Mouse (Mus musculus) midbrain, embryonic 10.5 days (tissue): ENCODE data around the gene Mfsd2b. TPM values are rescaled to one million over a fixed set of nuclear protein-coding genes. Genes with fewer than 3 reads are reported as not detected.

Source experiments
- DNase-seq: peaks from one replicate; pipeline ENCODE4 v3.0.0-alpha.2; 2017; ENCODE audit warnings: low spot score
- H3K27ac ChIP-seq: fragments of 300-500 bp; sonication (generic); replicated peaks from 2 replicates; pipeline ENCODE4 v1.5.1; 2016; ENCODE audit warnings: mild to moderate bottlenecking
- H3K27me3 ChIP-seq: fragments of 300-500 bp; sonication (generic); 2 replicates; pipeline ENCODE4 v1.6.1; 2016; ENCODE audit warnings: low read depth, mild to moderate bottlenecking; ENCODE audit not compliant: poor library complexity, severe bottlenecking
- H3K36me3 ChIP-seq: fragments of 300-500 bp; sonication (generic); 2 replicates; pipeline ENCODE4 v1.6.1; 2016; ENCODE audit warnings: mild to moderate bottlenecking, moderate library complexity
- H3K4me1 ChIP-seq: fragments of 300-500 bp; sonication (generic); 2 replicates; pipeline ENCODE4 v1.6.1; 2016
- H3K4me3 ChIP-seq: fragments of 300-500 bp; sonication (generic); 2 replicates; pipeline ENCODE4 v1.5.1; 2016; ENCODE audit warnings: mild to moderate bottlenecking, moderate library complexity
- H3K9me3 ChIP-seq: fragments of 300-500 bp; sonication (generic); replicated peaks from 2 replicates; pipeline ENCODE4 v1.6.1; 2016; ENCODE audit warnings: mild to moderate bottlenecking
- WGBS: fragments of 180-500 bp; shearing (Covaris S2); methylation state at CpG from one replicate; pipeline ENCODE4 v1.1.7; 2016; 5-methylcytosine and 5-hydroxymethylcytosine counted together
- polyA plus RNA-seq: library from polyadenylated mRNA; unstranded; fragments of >200 nt; fragmentation: Nextera tagmentation; extraction: Ambion mirVana; gene quantifications from 2 replicates; pipeline ENCODE4 v1.2.1, GENCODE M21; 2016

Gene Mfsd2b
- polyA plus RNA-seq, 1 experiment from 2014 or later, result 3.5 TPM

- Histone ChIP-seq H3K4me3 (no peak overlapping the region), H3K27ac (no peak overlapping the region), H3K4me1 (peaks cover 6% of the 10 kb centered on the region), H3K36me3 (no peaks in the 10 kb centered on the region), H3K9me3 (no peaks in the 10 kb centered on the region), H3K27me3 (peaks cover 14% of the 10 kb centered on the region)
- WGBS, result 77% methylated on average over 8 of the region's 8 CpGs
- no peak for DNase-seq
Observed at GRCm38 (mm10) chr12:4868924-4869323, 5.2 kb downstream of the Mfsd2b start.

- no peak overlapping the region for H3K27ac ChIP-seq
- H3K9me3 ChIP-seq, result no peaks in the 10 kb centered on the region; the same call in 1 of the 2 replicates
- no peaks in the 10 kb centered on the region for H3K27me3 ChIP-seq
- WGBS, result 83% methylated on average over 4 of the region's 4 CpGs
- DNase-seq, result no peak
- peaks cover 7% of the 10 kb centered on the region for H3K4me1 ChIP-seq
- H3K4me3 ChIP-seq, result no peak overlapping the region
- H3K36me3 ChIP-seq, result peaks cover 11% of the 10 kb centered on the region
Observed at GRCm38 (mm10) chr12:4864338-4864690, 9.8 kb downstream of the Mfsd2b start.

- Histone ChIP-seq H3K27ac (no peak overlapping the region), H3K9me3 (no peaks in the 10 kb centered on the region; the same call in 1 of the 2 replicates), H3K27me3 (no peaks in the 10 kb centered on the region), H3K36me3 (peaks cover 11% of the 10 kb centered on the region), H3K4me3 (no peak overlapping the region), H3K4me1 (peaks cover 8% of the 10 kb centered on the region)
- 85% methylated on average over 4 of the region's 4 CpGs for WGBS
- DNase-seq, result no peak
Observed at GRCm38 (mm10) chr12:4863654-4864337, 10.4 kb downstream of the Mfsd2b start.

- no peak overlapping the region for H3K27ac ChIP-seq
- H3K9me3 ChIP-seq, result no peaks in the 10 kb centered on the region; the same call in 1 of the 2 replicates
- peaks cover 6% of the 10 kb centered on the region for H3K4me1 ChIP-seq
- 86% methylated on average over 4 of the region's 4 CpGs for WGBS
- H3K27me3 ChIP-seq, result no peaks in the 10 kb centered on the region
- DNase-seq, result no peak
- H3K4me3 ChIP-seq, result no peak overlapping the region
- H3K36me3 ChIP-seq, result peaks cover 16% of the 10 kb centered on the region
Observed at GRCm38 (mm10) chr12:4862672-4863071, 11.5 kb downstream of the Mfsd2b start.

GRCm38 (mm10) chr12:4859241-4859914 is 14.8 kb downstream of the Mfsd2b start:
- Histone ChIP-seq H3K27ac (0 out of 2 replicates have a peak overlapping the region, but pooled peaks have one; percentile 42), H3K4me3 (no peak overlapping the region), H3K27me3 (no peaks in the 10 kb centered on the region), H3K36me3 (peaks cover 44% of the 10 kb centered on the region), H3K4me1 (peaks cover 6% of the 10 kb centered on the region), H3K9me3 (peaks cover 3% of the 10 kb centered on the region; the same call in 1 of the 2 replicates)
- 65% methylated on average over 11 of the region's 11 CpGs for WGBS
- no peak for DNase-seq

GRCm38 (mm10) chr12:4856834-4857233 is 17.3 kb downstream of the Mfsd2b start:
- no peak for DNase-seq
- WGBS, result 87% methylated on average over 2 of the region's 2 CpGs
- H3K36me3 ChIP-seq, result peaks cover 65% of the 10 kb centered on the region
- no peaks in the 10 kb centered on the region for H3K27me3 ChIP-seq
- peaks cover 6% of the 10 kb centered on the region for H3K4me1 ChIP-seq
- no peak overlapping the region for H3K27ac ChIP-seq
- no peak overlapping the region for H3K4me3 ChIP-seq
- H3K9me3 ChIP-seq, result peaks cover 3% of the 10 kb centered on the region; the same call in 1 of the 2 replicates

- Histone ChIP-seq H3K27me3 (no peaks in the 10 kb centered on the region), H3K4me1 (peaks cover 6% of the 10 kb centered on the region), H3K27ac (no peak overlapping the region), H3K9me3 (peaks cover 3% of the 10 kb centered on the region; the same call in 1 of the 2 replicates), H3K4me3 (no peak overlapping the region), H3K36me3 (peaks cover 70% of the 10 kb centered on the region)
- no peak for DNase-seq
- 97% methylated on average over 5 of the region's 5 CpGs for WGBS
Observed at GRCm38 (mm10) chr12:4856160-4856559, 18.0 kb downstream of the Mfsd2b start.

- Histone ChIP-seq H3K4me1 (peaks cover 32% of the 10 kb centered on the region), H3K27me3 (peaks cover 39% of the 10 kb centered on the region), H3K4me3 (peak overlapping the region; percentile 61), H3K27ac (peak overlapping the region; percentile 76), H3K9me3 (no peaks in the 10 kb centered on the region), H3K36me3 (peaks cover 6% of the 10 kb centered on the region)
- under 1% methylated on average over 12 of the region's 12 CpGs for WGBS
- peak; percentile 62 for DNase-seq
Observed at GRCm38 (mm10) chr12:4843741-4844140, 30.4 kb downstream of the Mfsd2b start.

- Histone ChIP-seq H3K4me3 (peak within 1 kb of the TSS; percentile 78), H3K4me1 (peaks cover 32% of the 10 kb centered on the region), H3K27me3 (peaks cover 39% of the 10 kb centered on the region), H3K9me3 (no peaks in the 10 kb centered on the region), H3K36me3 (peaks cover 4% of the 10 kb centered on the region), H3K27ac (peak within 1 kb of the TSS; percentile 76)
- peak; percentile 91 for DNase-seq
- WGBS, result under 1% methylated on average over 30 of the region's 30 CpGs
Observed at GRCm38 (mm10) chr12:4842890-4843597, 31.1 kb downstream of the Mfsd2b start, which contains the start of gene Wdcp. TSS of gene Wdcp (plus strand) at chr12:4843303.

GRCm38 (mm10) chr12:4842456-4842855 is 31.7 kb downstream of the Mfsd2b start:
- H3K36me3 ChIP-seq, result peaks cover 4% of the 10 kb centered on the region
- no peaks in the 10 kb centered on the region for H3K9me3 ChIP-seq
- H3K27me3 ChIP-seq, result peaks cover 39% of the 10 kb centered on the region
- H3K27ac ChIP-seq, result no peak overlapping the region
- peaks cover 32% of the 10 kb centered on the region for H3K4me1 ChIP-seq
- WGBS, result 89% methylated on average over 8 of the region's 8 CpGs
- no peak for DNase-seq
- H3K4me3 ChIP-seq, result no peak overlapping the region; the same call in 1 of the 2 replicates

- H3K4me3 ChIP-seq, result peak within 1 kb of the TSS; percentile 78
- DNase-seq, result peak; percentile 77
- H3K27me3 ChIP-seq, result peaks cover 39% of the 10 kb centered on the region
- H3K36me3 ChIP-seq, result peaks cover 2% of the 10 kb centered on the region
- peak within 1 kb of the TSS; percentile 83 for H3K27ac ChIP-seq
- H3K4me1 ChIP-seq, result peaks cover 32% of the 10 kb centered on the region
- 1% methylated on average over 37 of the region's 37 CpGs for WGBS
- no peaks in the 10 kb centered on the region for H3K9me3 ChIP-seq
Observed at GRCm38 (mm10) chr12:4841392-4841887, 32.7 kb downstream of the Mfsd2b start, which contains the start of gene Fkbp1b. TSS of gene Fkbp1b (minus strand) at chr12:4841591.

- peak overlapping the region; percentile 83 for H3K27ac ChIP-seq
- peaks cover 32% of the 10 kb centered on the region for H3K4me1 ChIP-seq
- no peaks in the 10 kb centered on the region for H3K36me3 ChIP-seq
- H3K4me3 ChIP-seq, result peak overlapping the region; percentile 78
- no peak for DNase-seq
- WGBS, result 3% methylated on average over 11 of the region's 11 CpGs
- H3K27me3 ChIP-seq, result peaks cover 39% of the 10 kb centered on the region
- H3K9me3 ChIP-seq, result no peaks in the 10 kb centered on the region
Observed at GRCm38 (mm10) chr12:4840741-4841140, 33.4 kb downstream of the Mfsd2b start.
